Mouse (Mus musculus): ENCODE data around the gene AW551984. TPM values are rescaled to one million over a fixed set of nuclear protein-coding genes. Genes with fewer than 3 reads are reported as not detected.

The AW551984 gene
- polyA plus RNA-seq, 1 experiment, result 8.5 TPM

- H3K4me3 ChIP-seq (replicated peaks; ENCODE audit: insufficient read depth, low read depth, low read length), result no peak overlapping the region
- no peaks in the 10 kb centered on the region for H3K4me1 ChIP-seq (ENCODE audit: control insufficient read depth, insufficient read depth, low read length)
- no peak overlapping the region for H3K27ac ChIP-seq (ENCODE audit: insufficient read depth, low read length)
- no peaks in the 10 kb centered on the region for H3K27me3 ChIP-seq (ENCODE audit: control insufficient read depth, insufficient read depth, low read length)
- DNase-seq, result no peak
- TF ChIP-seq CTCF (IDR thresholded peaks at IDR 0.05; ENCODE audit: borderline replicate concordance, insufficient read depth, low read depth, low read length), result no peak
- TF ChIP-seq POLR2A (IDR thresholded peaks at IDR 0.05; ENCODE audit: borderline replicate concordance, insufficient read depth, low read length), result no peak
- WGBS, result 61% methylated on average over 1 of the region's 1 CpGs
Observed at GRCm38 (mm10) chr9:39611953-39612352, 7.8 kb upstream of the AW551984 start.

DNA sequence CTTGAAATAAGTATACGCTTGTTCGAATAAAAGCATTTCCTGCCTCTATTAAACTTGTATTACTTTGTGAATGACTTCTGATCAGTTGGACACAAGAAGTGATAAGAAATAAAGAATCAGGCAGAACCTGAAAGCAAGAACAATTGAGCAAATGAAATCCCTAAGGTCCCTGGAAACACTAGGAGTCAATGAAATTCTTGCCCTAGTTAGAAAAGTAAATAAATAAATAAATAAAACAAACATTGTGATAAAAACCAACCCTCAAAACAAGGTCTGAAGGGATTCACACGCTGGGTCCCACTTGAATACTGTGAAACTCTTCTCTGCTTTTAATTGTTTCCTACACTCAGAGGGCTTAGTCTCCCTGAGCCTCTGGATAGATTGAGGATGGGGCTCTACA is 6.2 kb upstream of the AW551984 start, which contains the start of gene Olfr148:
TSS of gene Olfr148 (plus strand) at position 301 of the 400 bp plus-strand sequence.
- 85% methylated on average over 3 of the region's 3 CpGs for WGBS
- Histone ChIP-seq H3K4me3 (replicated peaks; ENCODE audit: insufficient read depth, low read depth, low read length) (no peak within 1 kb of the TSS), H3K27me3 (ENCODE audit: control insufficient read depth, insufficient read depth, low read length) (no peaks in the 10 kb centered on the region; the same call in 1 of the 2 replicates), H3K4me1 (ENCODE audit: control insufficient read depth, insufficient read depth, low read length) (no peaks in the 10 kb centered on the region), H3K27ac (ENCODE audit: insufficient read depth, low read length) (no peak within 1 kb of the TSS)
- no peak for DNase-seq
- TF ChIP-seq POLR2A (IDR thresholded peaks at IDR 0.05; ENCODE audit: borderline replicate concordance, insufficient read depth, low read length), result no peak
- TF ChIP-seq CTCF (IDR thresholded peaks at IDR 0.05; ENCODE audit: borderline replicate concordance, insufficient read depth, low read depth, low read length), result no peak

GRCm38 (mm10) chr9:39608497-39608896 is 4.3 kb upstream of the AW551984 start:
- no peak for TF ChIP-seq POLR2A (IDR thresholded peaks at IDR 0.05; ENCODE audit: borderline replicate concordance, insufficient read depth, low read length)
- no peak for TF ChIP-seq CTCF (IDR thresholded peaks at IDR 0.05; ENCODE audit: borderline replicate concordance, insufficient read depth, low read depth, low read length)
- no peaks in the 10 kb centered on the region for H3K4me1 ChIP-seq (ENCODE audit: control insufficient read depth, insufficient read depth, low read length)

GRCm38 (mm10) chr9:39603333-39603845 is 814 bp downstream of the AW551984 start:
- no peaks in the 10 kb centered on the region for H3K4me1 ChIP-seq (ENCODE audit: control insufficient read depth, insufficient read depth, low read length)
- no peak for TF ChIP-seq POLR2A (IDR thresholded peaks at IDR 0.05; ENCODE audit: borderline replicate concordance, insufficient read depth, low read length)
- no peak for TF ChIP-seq CTCF (IDR thresholded peaks at IDR 0.05; ENCODE audit: borderline replicate concordance, insufficient read depth, low read depth, low read length)
- no peak overlapping the region for H3K27ac ChIP-seq (ENCODE audit: insufficient read depth, low read length)
- under 1% methylated on average over 9 of the region's 9 CpGs for WGBS
- DNase-seq, result no peak
- H3K27me3 ChIP-seq (ENCODE audit: control insufficient read depth, insufficient read depth, low read length), result peaks cover 2% of the 10 kb centered on the region; the same call in 1 of the 2 replicates
- H3K4me3 ChIP-seq (replicated peaks; ENCODE audit: insufficient read depth, low read depth, low read length), result no peak overlapping the region

More at GRCm38 (mm10) chr9:39608497-39608896, 4.3 kb upstream of the AW551984 start:
- Histone ChIP-seq H3K27me3 (ENCODE audit: control insufficient read depth, insufficient read depth, low read length) (peaks cover 2% of the 10 kb centered on the region; the same call in 1 of the 2 replicates), H3K4me3 (replicated peaks; ENCODE audit: insufficient read depth, low read depth, low read length) (no peak overlapping the region), H3K27ac (ENCODE audit: insufficient read depth, low read length) (no peak overlapping the region)
- no peak for DNase-seq

DNA sequence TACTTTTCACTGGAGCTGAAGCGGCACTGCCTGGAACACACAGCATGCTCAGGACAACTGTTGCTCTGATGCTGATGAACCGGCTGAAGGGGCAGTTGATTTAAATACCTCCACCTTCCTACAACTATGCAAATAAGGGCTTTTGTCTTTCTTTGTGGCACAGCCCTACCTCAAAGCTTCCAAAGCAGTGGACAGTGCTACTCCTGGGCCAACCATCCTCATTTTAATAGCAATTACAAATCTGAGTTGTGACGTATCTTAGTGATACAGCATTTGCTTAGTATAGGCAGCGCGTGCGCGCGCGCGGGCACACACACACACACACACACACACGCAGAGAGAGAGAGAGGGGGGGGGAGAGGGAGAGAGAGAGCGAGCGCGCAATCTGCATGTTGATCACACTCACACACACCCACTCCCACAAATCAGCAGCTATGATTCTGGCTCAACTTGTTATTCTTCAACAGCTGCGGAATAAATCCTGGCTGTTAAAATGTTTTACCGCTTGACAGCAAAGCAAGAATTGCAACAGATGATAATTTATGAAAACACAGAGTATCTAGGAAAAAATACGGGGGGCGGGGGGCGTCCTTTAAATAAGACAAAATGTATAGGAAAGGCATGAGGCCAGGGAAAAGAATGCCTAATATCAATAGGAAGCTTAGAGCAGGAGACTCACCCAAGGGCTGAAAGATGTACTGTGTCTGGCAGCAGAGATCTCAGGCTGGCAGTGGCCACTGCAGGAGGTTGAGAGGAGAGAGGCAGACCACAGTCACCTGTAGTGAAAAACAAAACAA is 1.5 kb downstream of the AW551984 start:
- no peak for DNase-seq
- Histone ChIP-seq H3K4me3 (replicated peaks; ENCODE audit: insufficient read depth, low read depth, low read length) (no peak overlapping the region), H3K27me3 (ENCODE audit: control insufficient read depth, insufficient read depth, low read length) (peaks cover 2% of the 10 kb centered on the region; the same call in 1 of the 2 replicates), H3K4me1 (ENCODE audit: control insufficient read depth, insufficient read depth, low read length) (no peaks in the 10 kb centered on the region), H3K27ac (ENCODE audit: insufficient read depth, low read length) (no peak overlapping the region)
- 1% methylated on average over 19 of the region's 19 CpGs for WGBS
- TF ChIP-seq POLR2A (IDR thresholded peaks at IDR 0.05; ENCODE audit: borderline replicate concordance, insufficient read depth, low read length) (no peak), CTCF (IDR thresholded peaks at IDR 0.05; ENCODE audit: borderline replicate concordance, insufficient read depth, low read depth, low read length) (no peak)

DNA sequence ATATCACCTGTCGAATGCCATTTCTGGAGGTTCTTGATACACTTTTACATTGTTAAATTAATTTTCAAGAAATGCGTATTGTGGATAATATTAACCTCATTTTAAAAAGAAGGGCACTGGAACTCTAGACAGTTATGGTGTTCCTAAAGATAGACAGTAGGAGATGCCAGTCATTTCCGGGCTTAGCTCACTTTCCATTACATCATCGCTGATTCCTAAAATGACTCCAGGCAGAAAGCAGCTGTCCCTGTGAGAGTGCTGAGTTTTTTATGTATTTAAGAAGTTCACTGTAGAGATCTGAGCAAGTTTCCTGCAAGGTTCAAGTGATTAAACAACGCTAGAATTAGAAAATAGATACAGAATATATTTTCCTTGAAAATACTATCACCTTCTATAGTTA is 27.2 kb downstream of the AW551984 start:
- no peaks in the 10 kb centered on the region for H3K27me3 ChIP-seq (ENCODE audit: control insufficient read depth, insufficient read depth, low read length)
- 84% methylated on average over 5 of the region's 5 CpGs for WGBS
- no peak for DNase-seq
- H3K27ac ChIP-seq (ENCODE audit: insufficient read depth, low read length), result no peak overlapping the region
- H3K4me3 ChIP-seq (replicated peaks; ENCODE audit: insufficient read depth, low read depth, low read length), result no peak overlapping the region
- TF ChIP-seq CTCF (IDR thresholded peaks at IDR 0.05; ENCODE audit: borderline replicate concordance, insufficient read depth, low read depth, low read length) (no peak), POLR2A (IDR thresholded peaks at IDR 0.05; ENCODE audit: borderline replicate concordance, insufficient read depth, low read length) (no peak)
- no peaks in the 10 kb centered on the region for H3K4me1 ChIP-seq (ENCODE audit: control insufficient read depth, insufficient read depth, low read length)

GRCm38 (mm10) chr9:39575469-39575868 is 28.7 kb downstream of the AW551984 start, which contains the start of gene Olfr959:
Gene Olfr959, minus strand, starts transcription at chr9:39575569.
- H3K4me1 ChIP-seq (ENCODE audit: control insufficient read depth, insufficient read depth, low read length), result no peaks in the 10 kb centered on the region
- H3K27ac ChIP-seq (ENCODE audit: insufficient read depth, low read length), result no peak within 1 kb of the TSS
- 89% methylated on average over 3 of the region's 3 CpGs for WGBS
- no peak within 1 kb of the TSS for H3K4me3 ChIP-seq (replicated peaks; ENCODE audit: insufficient read depth, low read depth, low read length)
- DNase-seq, result no peak
- TF ChIP-seq CTCF (IDR thresholded peaks at IDR 0.05; ENCODE audit: borderline replicate concordance, insufficient read depth, low read depth, low read length) (no peak), POLR2A (IDR thresholded peaks at IDR 0.05; ENCODE audit: borderline replicate concordance, insufficient read depth, low read length) (no peak)
- H3K27me3 ChIP-seq (ENCODE audit: control insufficient read depth, insufficient read depth, low read length), result no peaks in the 10 kb centered on the region

GRCm38 (mm10) chr9:39558349-39558647 is 45.9 kb downstream of the AW551984 start:
- H3K4me1 ChIP-seq (ENCODE audit: control insufficient read depth, insufficient read depth, low read length), result no peaks in the 10 kb centered on the region
- TF ChIP-seq POLR2A (IDR thresholded peaks at IDR 0.05; ENCODE audit: borderline replicate concordance, insufficient read depth, low read length) (no peak), CTCF (IDR thresholded peaks at IDR 0.05; ENCODE audit: borderline replicate concordance, insufficient read depth, low read depth, low read length) (no peak)
- H3K27ac ChIP-seq (ENCODE audit: insufficient read depth, low read length), result no peak overlapping the region
- no peaks in the 10 kb centered on the region for H3K27me3 ChIP-seq (ENCODE audit: control insufficient read depth, insufficient read depth, low read length)
- DNase-seq, result no peak
- no peak overlapping the region for H3K4me3 ChIP-seq (replicated peaks; ENCODE audit: insufficient read depth, low read depth, low read length)

Measured in cerebellum, adult 2 months (tissue).